Mouse (Mus musculus): ENCODE data around the gene Gm13272.
"Not testable (repeated sequence)": the region's sequence is repeated elsewhere in the genome, so short reads cannot be mapped to it uniquely, and the experiment has no call there.

DNA sequence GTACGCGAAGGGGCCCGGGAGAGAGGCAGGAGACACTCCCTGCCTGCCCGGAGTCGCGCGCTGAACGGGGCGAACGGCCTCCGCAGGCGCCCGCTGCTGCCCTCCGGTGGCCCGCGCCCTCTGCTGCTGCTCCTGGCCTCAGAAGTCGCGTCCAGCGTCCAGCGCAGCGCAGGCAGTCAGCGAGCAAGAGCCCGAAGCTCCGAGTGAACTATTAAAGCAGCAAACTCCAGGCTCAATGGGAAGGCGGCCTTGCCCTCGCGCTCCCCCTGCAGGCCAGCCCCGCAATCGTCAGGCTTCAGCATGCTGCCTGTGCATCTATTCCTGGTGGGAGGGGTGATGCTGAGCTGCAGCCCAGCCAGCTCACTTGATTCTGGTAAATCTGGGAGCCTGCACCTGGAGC lies 3.0 kb upstream of the Gm13272 start, which contains the start of gene Gm13289:
- TF ChIP-seq CTCF, EP300 (IDR thresholded peaks at IDR 0.05; ENCODE audit: low read depth): not testable (repeated sequence)
